Mouse (Mus musculus) forebrain, postnatal 0 days (tissue): ENCODE measurements at regions not wholly inside any gene's neighbourhood (a gene's known extent, or its start where the extent isn't known, plus 50 kb on each side); places are given as distances from the start of the nearest gene placed in this dataset.

ENCODE experiments used
- ATAC-seq: fragments of 200-750 bp; cut with Nextera tagmentation; 2 replicates; pipeline ENCODE4 v1.8.0; 2017; ENCODE audit warnings: mild to moderate bottlenecking, moderate library complexity
- DNase-seq: peaks from one replicate; pipeline ENCODE4 v3.0.0-alpha.2; 2015
- H3K27ac ChIP-seq: fragments of 300-500 bp; sonication (generic); 2 replicates; pipeline ENCODE4 v1.5.1; 2014; ENCODE audit warnings: low read depth, mild to moderate bottlenecking, antibody characterized with exemption, low read length, moderate library complexity, mixed read lengths
- H3K27me3 ChIP-seq: fragments of 300-500 bp; sonication (generic); 2 replicates; pipeline ENCODE4 v1.6.1; 2014; ENCODE audit warnings: mild to moderate bottlenecking, low read length, mixed read lengths; ENCODE audit not compliant: insufficient read depth
- H3K36me3 ChIP-seq: fragments of 300-500 bp; sonication (generic); 2 replicates; pipeline ENCODE4 v1.6.1; 2014; ENCODE audit warnings: mild to moderate bottlenecking, moderate library complexity; ENCODE audit not compliant: insufficient read depth
- H3K4me1 ChIP-seq: fragments of 300-500 bp; sonication (generic); 2 replicates; pipeline ENCODE4 v1.6.1; 2014; ENCODE audit warnings: antibody characterized with exemption; ENCODE audit not compliant: insufficient read depth
- H3K4me2 ChIP-seq: fragments of 300-500 bp; sonication (generic); 2 replicates; pipeline ENCODE4 v1.6.1; 2014; ENCODE audit warnings: low read depth, mild to moderate bottlenecking, moderate library complexity
- H3K4me3 ChIP-seq: fragments of 300-500 bp; sonication (generic); 2 replicates; pipeline ENCODE4 v1.5.1; 2014; ENCODE audit warnings: low read depth, low read length, mixed read lengths
- H3K9ac ChIP-seq: fragments of 300-500 bp; sonication (generic); 2 replicates; pipeline ENCODE4 v1.6.1; 2014; ENCODE audit warnings: mild to moderate bottlenecking
- H3K9me3 ChIP-seq: fragments of 300-500 bp; sonication (generic); 2 replicates; pipeline ENCODE4 v1.6.1; 2016; ENCODE audit warnings: low read length
- CTCF ChIP-seq: sonication (generic); IDR thresholded peaks from 2 replicates; pipeline ENCODE4 v1.5.1; 2016; ENCODE audit warnings: antibody characterized with exemption, control low read depth, low read depth
- WGBS: fragments of 180-500 bp; shearing (Covaris S2); extraction: QIAGEN DNeasy Blood & Tissue Kit; methylation state at CpG from one replicate; pipeline ENCODE4 v1.1.7; 2014; 5-methylcytosine and 5-hydroxymethylcytosine counted together

DNA sequence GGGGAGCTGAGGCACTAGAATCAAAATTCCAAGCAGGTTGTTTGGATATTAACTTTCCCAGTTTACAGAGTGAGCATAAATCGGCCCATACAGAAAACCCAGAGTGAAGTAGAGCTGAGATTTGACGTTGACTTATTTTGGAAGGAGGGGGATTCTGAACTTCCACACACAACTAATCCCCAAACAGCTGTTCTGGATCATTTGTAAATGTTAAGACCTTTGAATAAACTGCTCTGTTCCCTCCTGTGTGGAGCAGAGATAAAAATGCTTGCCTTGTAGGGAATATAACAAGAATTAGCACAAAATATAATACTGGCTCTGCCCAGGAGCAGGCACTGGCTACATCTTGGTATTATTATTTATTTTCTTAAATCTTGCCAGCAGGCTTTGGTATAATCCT is 2057.0 kb downstream of the 4930444P10Rik start:
- Histone ChIP-seq H3K36me3 (no peaks in the 10 kb centered on the region), H3K9me3 (no peaks in the 10 kb centered on the region), H3K27me3 (no peaks in the 10 kb centered on the region), H3K9ac (no peak overlapping the region), H3K27ac (no peak overlapping the region), H3K4me2 (no peak overlapping the region), H3K4me1 (no peaks in the 10 kb centered on the region), H3K4me3 (no peak overlapping the region)
- no peak for ATAC-seq
- no peak for DNase-seq
- no peak for TF ChIP-seq CTCF
- 66% methylated on average over 2 of the region's 2 CpGs for WGBS

DNA sequence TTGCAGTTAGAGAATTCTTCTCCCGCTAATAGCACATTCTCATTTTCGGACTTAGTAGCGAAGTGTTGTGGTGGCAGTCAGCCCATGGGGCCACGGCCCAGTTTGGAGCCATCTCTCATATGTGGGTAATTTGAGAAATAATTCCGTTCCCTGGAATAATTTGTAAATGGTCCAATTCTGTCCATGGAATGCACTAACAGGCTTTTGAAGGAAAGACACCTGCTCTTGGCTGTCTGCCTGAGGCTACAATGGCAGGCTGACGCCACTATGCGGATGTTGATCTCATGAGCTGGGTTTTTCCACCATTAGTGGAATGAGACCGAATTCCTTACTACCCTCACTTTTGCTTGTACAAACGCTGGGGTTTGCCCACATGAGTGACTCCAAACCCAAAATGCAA is 2081.6 kb downstream of the 4930444P10Rik start:
- no peaks in the 10 kb centered on the region for H3K36me3 ChIP-seq
- H3K27me3 ChIP-seq: no peaks in the 10 kb centered on the region
- TF ChIP-seq CTCF: no peak
- H3K4me1 ChIP-seq: no peaks in the 10 kb centered on the region
- H3K27ac ChIP-seq: no peak overlapping the region
- no peak overlapping the region for H3K4me2 ChIP-seq
- H3K4me3 ChIP-seq: no peak overlapping the region
- no peak overlapping the region for H3K9ac ChIP-seq
- no peak for ATAC-seq
- no peaks in the 10 kb centered on the region for H3K9me3 ChIP-seq
- 46% methylated on average over 9 of the region's 9 CpGs for WGBS
- no peak for DNase-seq

DNA sequence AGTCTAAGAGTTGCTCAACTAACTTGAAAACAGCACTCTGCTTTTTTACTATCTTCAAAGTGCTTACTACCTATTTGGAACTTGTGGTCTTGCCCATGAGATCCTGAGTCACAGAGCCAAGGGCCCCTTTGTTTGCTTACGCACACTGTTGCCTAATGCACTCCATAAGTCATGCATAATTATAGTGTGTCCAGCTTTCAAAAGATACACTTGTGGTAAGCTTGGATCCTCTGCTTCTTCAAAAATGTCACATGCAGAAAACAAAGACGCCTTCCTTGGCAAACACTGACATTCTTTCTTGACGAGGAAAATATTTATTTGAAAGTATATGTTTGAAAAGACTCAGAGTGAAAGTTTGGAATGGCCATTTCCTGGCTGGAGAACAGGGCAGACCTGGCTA is 2082.3 kb downstream of the 4930444P10Rik start:
- TF ChIP-seq CTCF: no peak
- WGBS: 60% methylated on average over 3 of the region's 3 CpGs
- Histone ChIP-seq H3K27me3 (no peaks in the 10 kb centered on the region), H3K4me2 (no peak overlapping the region), H3K4me3 (no peak overlapping the region), H3K27ac (no peak overlapping the region), H3K36me3 (no peaks in the 10 kb centered on the region), H3K9me3 (no peaks in the 10 kb centered on the region), H3K9ac (no peak overlapping the region), H3K4me1 (no peaks in the 10 kb centered on the region)
- ATAC-seq (no peak), DNase-seq (no peak)

DNA sequence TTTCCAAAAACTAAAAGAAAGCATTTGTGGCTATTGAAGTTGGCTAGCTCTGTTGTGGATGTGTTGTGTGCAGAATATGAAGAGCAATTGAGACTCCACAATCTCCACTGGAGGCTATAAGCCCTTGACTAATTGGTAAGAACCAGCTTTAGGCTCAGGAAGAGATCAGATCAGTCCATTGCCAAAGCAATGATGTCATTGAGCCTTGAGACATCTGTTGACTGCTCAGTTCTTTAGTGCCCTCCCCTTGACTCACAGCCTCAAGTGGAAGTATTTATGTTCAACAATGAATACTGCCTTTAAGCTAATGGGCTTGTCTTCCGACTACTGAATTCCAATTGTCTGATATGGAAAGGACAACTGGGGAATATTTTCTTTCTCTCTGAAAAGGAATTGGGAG is 2090.6 kb downstream of the 4930444P10Rik start:
- WGBS: 43% methylated on average over 1 of the region's 1 CpGs
- no peaks in the 10 kb centered on the region for H3K4me1 ChIP-seq
- no peaks in the 10 kb centered on the region for H3K9me3 ChIP-seq
- H3K4me3 ChIP-seq: no peak overlapping the region
- no peak for TF ChIP-seq CTCF
- H3K27ac ChIP-seq: no peak overlapping the region
- H3K4me2 ChIP-seq: no peak overlapping the region
- DNase-seq: no peak
- ATAC-seq: no peak
- no peaks in the 10 kb centered on the region for H3K36me3 ChIP-seq
- H3K27me3 ChIP-seq: no peaks in the 10 kb centered on the region
- H3K9ac ChIP-seq: no peak overlapping the region

DNA sequence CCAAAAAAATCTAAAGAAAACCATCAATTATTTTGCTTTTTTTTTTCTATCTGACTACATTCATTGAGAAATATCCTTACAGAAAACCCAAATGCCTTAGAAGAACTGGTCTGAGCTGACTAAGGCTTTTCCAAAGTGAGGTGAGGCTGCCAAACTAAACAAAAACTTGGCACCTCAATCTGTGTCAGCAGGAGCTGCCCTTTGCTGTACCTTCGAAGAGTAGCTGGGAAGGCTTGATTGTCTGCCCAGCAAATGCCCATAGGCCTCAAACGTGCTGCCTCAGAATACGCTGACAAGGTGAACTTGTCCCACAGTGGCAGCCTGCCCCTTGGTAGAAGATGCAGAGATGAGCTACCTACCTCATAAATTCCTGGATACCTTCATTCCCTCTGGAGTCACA is 2091.7 kb downstream of the 4930444P10Rik start:
- DNase-seq: no peak
- ATAC-seq: no peak
- TF ChIP-seq CTCF: no peak
- no peaks in the 10 kb centered on the region for H3K27me3 ChIP-seq
- H3K27ac ChIP-seq: no peak overlapping the region
- H3K9ac ChIP-seq: no peak overlapping the region
- no peaks in the 10 kb centered on the region for H3K9me3 ChIP-seq
- H3K4me1 ChIP-seq: no peaks in the 10 kb centered on the region
- no peak overlapping the region for H3K4me2 ChIP-seq
- no peaks in the 10 kb centered on the region for H3K36me3 ChIP-seq
- WGBS: 46% methylated on average over 3 of the region's 3 CpGs
- H3K4me3 ChIP-seq: no peak overlapping the region

DNA sequence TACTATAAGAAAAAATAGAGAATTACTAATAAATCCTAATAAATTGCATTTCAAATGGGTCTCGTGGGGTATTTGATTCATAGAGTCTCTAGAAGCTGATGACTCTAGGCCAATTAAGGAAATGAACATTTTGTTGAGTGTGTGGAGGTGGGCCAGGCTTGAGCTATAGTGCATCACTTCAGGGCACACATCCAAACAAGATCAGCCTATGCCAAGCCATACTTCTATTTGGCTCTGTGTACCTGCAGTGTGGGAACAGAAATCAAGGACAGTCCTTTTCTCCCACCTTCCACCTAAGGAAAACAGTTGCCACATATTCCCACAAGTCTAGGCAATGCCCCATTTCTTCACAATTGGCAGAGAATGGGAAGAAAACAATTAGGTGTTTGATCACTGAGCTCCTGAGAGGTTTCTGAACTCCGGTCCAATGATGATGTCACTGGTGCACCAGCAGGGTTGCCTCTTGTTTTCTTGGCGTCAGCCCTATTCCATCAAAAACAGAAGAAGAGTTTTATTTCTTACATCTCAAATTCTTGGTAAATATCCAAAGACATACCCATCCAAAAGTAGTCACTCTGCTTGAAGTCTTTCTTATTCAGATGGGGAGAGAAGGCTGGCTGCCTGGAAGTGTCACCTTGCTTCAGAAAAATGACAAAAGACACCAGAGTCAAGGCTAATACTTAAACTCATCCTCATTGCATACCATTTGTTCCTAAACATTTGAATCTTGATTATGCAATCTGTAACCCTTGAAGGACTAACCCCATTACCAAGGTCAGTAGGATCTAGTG is 2092.3 kb downstream of the 4930444P10Rik start:
- DNase-seq: peak; percentile 19
- 44% methylated on average over 3 of the region's 3 CpGs for WGBS
- no peak for TF ChIP-seq CTCF
- Histone ChIP-seq H3K36me3 (no peaks in the 10 kb centered on the region), H3K9me3 (no peaks in the 10 kb centered on the region), H3K4me2 (no peak overlapping the region), H3K27ac (no peak overlapping the region), H3K27me3 (no peaks in the 10 kb centered on the region), H3K9ac (no peak overlapping the region), H3K4me1 (no peaks in the 10 kb centered on the region), H3K4me3 (no peak overlapping the region)
- no peak for ATAC-seq

DNA sequence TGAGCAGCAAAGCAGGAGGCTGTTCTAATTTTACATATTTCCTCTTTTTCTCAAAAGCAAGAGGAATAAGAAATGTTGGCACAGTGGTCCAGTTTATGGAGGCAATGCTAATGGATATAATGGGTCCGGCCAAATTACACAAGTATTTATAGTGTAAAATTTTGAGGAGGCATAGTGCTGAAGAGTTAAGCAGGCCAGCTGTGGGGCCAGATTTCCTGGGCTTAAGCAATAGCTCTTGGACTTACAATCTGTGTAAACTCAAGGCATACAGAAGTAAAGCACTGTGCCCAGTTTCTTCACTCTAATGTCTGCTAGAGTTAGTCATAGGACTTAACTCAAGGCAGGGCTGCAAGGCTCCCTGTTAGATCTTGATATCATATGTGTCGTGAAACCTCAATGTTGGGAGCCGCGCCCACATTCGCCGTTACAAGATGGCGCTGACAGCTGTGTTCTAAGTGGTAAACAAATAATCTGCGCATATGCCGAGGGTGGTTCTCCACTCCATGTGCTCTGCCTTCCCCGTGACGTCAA is 2094.9 kb downstream of the 4930444P10Rik start:
- Histone ChIP-seq H3K9ac (no peak overlapping the region), H3K27me3 (no peaks in the 10 kb centered on the region), H3K36me3 (no peaks in the 10 kb centered on the region), H3K4me1 (no peaks in the 10 kb centered on the region), H3K4me3 (no peak overlapping the region), H3K9me3 (no peaks in the 10 kb centered on the region), H3K27ac (no peak overlapping the region), H3K4me2 (no peak overlapping the region)
- peak; percentile 18 for DNase-seq
- no peak for TF ChIP-seq CTCF
- 88% methylated on average over 7 of the region's 11 CpGs for WGBS
- ATAC-seq: peak; percentile 75
